In genomic region chr2:116716529-116717201, GRCm38 (mm10) we compare ENCODE assay signal across 28 mouse cellular contexts.
DNase-seq lines count a peak whose midpoint lies in the region; ATAC-seq and TF ChIP-seq lines count a peak whose summit lies in the region.
"Had no signal": no experiment of that assay in that cellular context is flagged by ENCODE, and none has a peak within 500 bp of the region (broad histone marks: within the 10 kb centered on the region; RNA-seq: fewer than 3 reads in every experiment).

No protein-coding gene starts in this region.

- no peaks in the 10 kb centered on the region for H3K9me3 ChIP-seq in neural tube, embryonic 12.5 days
- no peaks in the 10 kb centered on the region for H3K9me3 ChIP-seq in neural tube, embryonic 15.5 days (replicated peaks)
- no peaks in the 10 kb centered on the region for H3K9me3 ChIP-seq in forebrain, embryonic 15.5 days
- no peaks in the 10 kb centered on the region for H3K9me3 ChIP-seq in midbrain, embryonic 15.5 days
- no peaks in the 10 kb centered on the region for H3K9me3 ChIP-seq in intestine, postnatal 0 days (ENCODE audit: control insufficient read depth)
- H3K9me3 ChIP-seq: heart, embryonic 12.5 days; kidney, embryonic 15.5 days; limb, embryonic 13.5 days; liver, embryonic 12.5 days had no signal

- peak; percentile 77; the same call in 1 of the 2 replicates for ATAC-seq in neural tube, embryonic 12.5 days (ENCODE audit: low FRiP score, low read depth)
- no peak for ATAC-seq in neural tube, embryonic 15.5 days (ENCODE audit: low FRiP score)
- peak; percentile 86 for ATAC-seq in forebrain, embryonic 15.5 days (replicated peaks)
- peak; percentile 91 for ATAC-seq in midbrain, embryonic 15.5 days (replicated peaks)
- no peak for ATAC-seq in intestine, postnatal 0 days
- ATAC-seq: CD4-positive, CD25-positive, alpha-beta regulatory T cell, adult 4 months; liver, embryonic 12.5 days; liver, postnatal 0 days; lung, postnatal 0 days had no signal

- H3K9ac ChIP-seq in neural tube, embryonic 12.5 days, result no peak overlapping the region
- H3K9ac ChIP-seq in neural tube, embryonic 15.5 days (replicated peaks), result no peak overlapping the region
- no peak overlapping the region for H3K9ac ChIP-seq in forebrain, embryonic 15.5 days (replicated peaks)
- no peak overlapping the region for H3K9ac ChIP-seq in midbrain, embryonic 15.5 days
- H3K9ac ChIP-seq in intestine, postnatal 0 days (ENCODE audit: low read depth, low read length), result no peak overlapping the region
- H3K9ac ChIP-seq: heart, embryonic 12.5 days; hindbrain, embryonic 14.5 days; kidney, embryonic 15.5 days; limb, embryonic 13.5 days; liver, embryonic 12.5 days; liver, postnatal 0 days had no signal

- H3K4me2 ChIP-seq in neural tube, embryonic 12.5 days (replicated peaks), result no peak overlapping the region
- H3K4me2 ChIP-seq in neural tube, embryonic 15.5 days, result no peak overlapping the region
- no peak overlapping the region for H3K4me2 ChIP-seq in forebrain, embryonic 15.5 days (replicated peaks)
- no peak overlapping the region for H3K4me2 ChIP-seq in midbrain, embryonic 15.5 days
- H3K4me2 ChIP-seq in intestine, postnatal 0 days (replicated peaks; ENCODE audit: low read depth), result no peak overlapping the region
- H3K4me2 ChIP-seq: heart, embryonic 12.5 days; hindbrain, embryonic 14.5 days; kidney, embryonic 15.5 days; limb, embryonic 13.5 days; liver, embryonic 12.5 days had no signal

- no peaks in the 10 kb centered on the region for H3K27me3 ChIP-seq in neural tube, embryonic 12.5 days (replicated peaks)
- H3K27me3 ChIP-seq in neural tube, embryonic 15.5 days (replicated peaks), result no peaks in the 10 kb centered on the region
- no peaks in the 10 kb centered on the region for H3K27me3 ChIP-seq in forebrain, embryonic 15.5 days
- no peaks in the 10 kb centered on the region for H3K27me3 ChIP-seq in midbrain, embryonic 15.5 days (replicated peaks)
- H3K27me3 ChIP-seq in intestine, postnatal 0 days (replicated peaks; ENCODE audit: control insufficient read depth, insufficient read depth, low read length), result no peaks in the 10 kb centered on the region
- H3K27me3 ChIP-seq: heart, embryonic 12.5 days; kidney, embryonic 15.5 days; limb, embryonic 13.5 days; liver, embryonic 12.5 days had no signal

- no peaks in the 10 kb centered on the region for H3K36me3 ChIP-seq in neural tube, embryonic 12.5 days
- H3K36me3 ChIP-seq in neural tube, embryonic 15.5 days, result no peaks in the 10 kb centered on the region
- no peaks in the 10 kb centered on the region for H3K36me3 ChIP-seq in forebrain, embryonic 15.5 days
- no peaks in the 10 kb centered on the region for H3K36me3 ChIP-seq in midbrain, embryonic 15.5 days (replicated peaks)
- no peaks in the 10 kb centered on the region for H3K36me3 ChIP-seq in intestine, postnatal 0 days (ENCODE audit: control insufficient read depth, insufficient read depth)
- H3K36me3 ChIP-seq: heart, embryonic 12.5 days; kidney, embryonic 15.5 days; limb, embryonic 13.5 days; liver, embryonic 12.5 days had no signal

- no peak overlapping the region for H3K4me3 ChIP-seq in neural tube, embryonic 12.5 days
- H3K4me3 ChIP-seq in neural tube, embryonic 15.5 days (replicated peaks), result no peak overlapping the region
- no peak overlapping the region for H3K4me3 ChIP-seq in forebrain, embryonic 15.5 days
- H3K4me3 ChIP-seq in midbrain, embryonic 15.5 days, result no peak overlapping the region
- no peak overlapping the region for H3K4me3 ChIP-seq in intestine, postnatal 0 days (ENCODE audit: low read depth, low read length)
- H3K4me3 ChIP-seq: gastrocnemius, adult 2 months; heart, adult 2 months; heart, embryonic 12.5 days; kidney, embryonic 15.5 days; layer of hippocampus, adult 2 months; limb, embryonic 13.5 days; liver, embryonic 12.5 days had no signal

- H3K4me1 ChIP-seq in neural tube, embryonic 12.5 days, result no peaks in the 10 kb centered on the region
- no peaks in the 10 kb centered on the region for H3K4me1 ChIP-seq in neural tube, embryonic 15.5 days
- H3K4me1 ChIP-seq in forebrain, embryonic 15.5 days, result peaks cover 2% of the 10 kb centered on the region; the same call in 1 of the 2 replicates
- no peaks in the 10 kb centered on the region for H3K4me1 ChIP-seq in midbrain, embryonic 15.5 days
- no peaks in the 10 kb centered on the region for H3K4me1 ChIP-seq in intestine, postnatal 0 days (replicated peaks; ENCODE audit: control insufficient read depth, insufficient read depth, low read length)
- H3K4me1 ChIP-seq: heart, embryonic 12.5 days; kidney, embryonic 15.5 days; limb, embryonic 13.5 days; liver, embryonic 12.5 days had no signal

- H3K27ac ChIP-seq in neural tube, embryonic 12.5 days, result no peak overlapping the region
- H3K27ac ChIP-seq in neural tube, embryonic 15.5 days (replicated peaks), result no peak overlapping the region
- H3K27ac ChIP-seq in forebrain, embryonic 15.5 days (replicated peaks), result no peak overlapping the region
- no peak overlapping the region for H3K27ac ChIP-seq in midbrain, embryonic 15.5 days
- no peak overlapping the region for H3K27ac ChIP-seq in intestine, postnatal 0 days (ENCODE audit: low read depth, low read length)
- H3K27ac ChIP-seq: gastrocnemius, adult 2 months; heart, adult 2 months; hindbrain, embryonic 14.5 days; kidney, embryonic 15.5 days; layer of hippocampus, adult 2 months; limb, embryonic 13.5 days; liver, embryonic 12.5 days; macrophage had no signal

- 65% methylated on average over 9 of the region's 9 CpGs for WGBS in neural tube, embryonic 12.5 days
- WGBS in neural tube, embryonic 15.5 days, result 59% methylated on average over 9 of the region's 9 CpGs
- 36% methylated on average over 9 of the region's 9 CpGs for WGBS in forebrain, embryonic 15.5 days
- 49% methylated on average over 9 of the region's 9 CpGs for WGBS in midbrain, embryonic 15.5 days
- 80% methylated on average over 9 of the region's 9 CpGs for WGBS in intestine, postnatal 0 days

- TF ChIP-seq CTCF in intestine, postnatal 0 days (IDR thresholded peaks at IDR 0.05; ENCODE audit: low read depth), result no peak

- peak; percentile 27 for DNase-seq in retina, postnatal 1 day
- DNase-seq in right cerebral cortex, adult 18-20 months, result no peak
- DNase-seq: adrenal gland, postnatal 25 days; cerebellum, adult 8-10 months; cerebellum, postnatal 25 days; gastrocnemius, adult 2 months; gastrocnemius, postnatal 36 days; heart, adult 2 months; heart, postnatal 4 days; kidney, adult 18-20 months; kidney, postnatal 25 days; liver, postnatal 0 days; thymus, adult 2 months; thymus, postnatal 36 days had no signal

Comparison
In these comparisons a context has a peak if more than half of its experiments do, and no peak if none do; other contexts are left out.
1. ATAC-seq: peak in neural tube, embryonic 12.5 days (single experiment), forebrain, embryonic 15.5 days (single experiment) and midbrain, embryonic 15.5 days (single experiment); none in neural tube, embryonic 15.5 days (single experiment) and intestine, postnatal 0 days (single experiment).